Mouse (Mus musculus): Measurements from ENCODE around the gene Bdh2.

DNA sequence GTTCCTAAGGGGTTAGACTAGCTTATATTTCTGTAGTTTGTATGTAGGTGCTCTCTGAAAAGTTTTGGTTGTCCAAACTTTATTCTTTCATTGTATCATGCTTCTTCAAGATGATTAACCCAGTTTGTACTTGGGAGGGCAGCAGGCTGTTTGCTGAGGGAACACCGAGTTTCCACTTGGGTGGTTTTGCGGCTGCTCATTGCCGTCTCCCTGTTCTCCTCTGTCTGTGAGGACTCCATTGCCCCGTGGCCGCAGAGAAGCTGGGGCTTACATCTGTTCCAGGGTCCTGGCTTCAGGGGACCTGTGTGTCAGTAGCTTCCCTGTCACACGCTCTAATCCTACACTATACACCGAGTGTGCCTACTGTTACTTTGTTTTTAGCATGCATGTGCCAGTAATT is 20.8 kb upstream of the Bdh2 start:
- TF ChIP-seq CTCF (IDR thresholded peaks at IDR 0.05; ENCODE audit: borderline replicate concordance, control insufficient read depth, extremely low read depth, insufficient read depth, low read length, poor library complexity) (no peak), POLR2A (IDR thresholded peaks at IDR 0.05; ENCODE audit: control insufficient read depth, extremely low read depth, insufficient read depth, low read length, poor library complexity) (no peak)
